Mouse (Mus musculus): Measurements from ENCODE around the gene Tacc2.

GRCm38 (mm10) chr7:130676885-130677540 is 99.8 kb downstream of the Tacc2 start:
- TF ChIP-seq CTCF (IDR thresholded peaks at IDR 0.05; ENCODE audit: low read depth, low read length) (no peak), POLR2A (IDR thresholded peaks at IDR 0.05; ENCODE audit: extremely low read depth, insufficient read depth, low read length) (no peak)

Measured in liver, adult 2 months (tissue).